Mouse (Mus musculus): ENCODE data around the gene Polr3gl. TPM values are rescaled to one million over a fixed set of nuclear protein-coding genes. Genes with fewer than 3 reads are reported as not detected.

Polr3gl gene
- polyA plus RNA-seq (2015; fragmentation: Nextera tagmentation; extraction: Ambion mirVana): 38.7 and 43.1 TPM in 2 replicates

- WGBS: under 1% methylated on average over 38 of the region's 38 CpGs
- H3K4me1 ChIP-seq (replicated peaks; ENCODE audit: control insufficient read depth, insufficient read depth, low read length): peaks cover 44% of the 10 kb centered on the region
Observed at GRCm38 (mm10) chr3:96593790-96594560, at the start of gene Polr3gl. Gene Polr3gl, minus strand, starts transcription at chr3:96594181.

GRCm38 (mm10) chr3:96639219-96639618, 45.2 kb upstream of the Polr3gl start:
- no peaks in the 10 kb centered on the region for H3K27me3 ChIP-seq (replicated peaks; ENCODE audit: control insufficient read depth, insufficient read depth, low read length)
- peaks cover 20% of the 10 kb centered on the region for H3K4me1 ChIP-seq (replicated peaks; ENCODE audit: control insufficient read depth, insufficient read depth, low read length)
- no peak overlapping the region for H3K4me2 ChIP-seq (ENCODE audit: low read length)
- no peak overlapping the region for H3K4me3 ChIP-seq (replicated peaks; ENCODE audit: low read length)
- no peak overlapping the region for H3K9ac ChIP-seq (replicated peaks; ENCODE audit: low read depth, low read length)
- H3K9me3 ChIP-seq (ENCODE audit: control insufficient read depth, low read length): no peaks in the 10 kb centered on the region
- peaks cover 13% of the 10 kb centered on the region for H3K36me3 ChIP-seq (ENCODE audit: control insufficient read depth, insufficient read depth)
- H3K27ac ChIP-seq (ENCODE audit: low read length): no peak overlapping the region
- 62% methylated on average over 1 of the region's 1 CpGs for whole genome bisulfite sequencing
- ATAC-seq: no peak

More at GRCm38 (mm10) chr3:96593790-96594560, at the start of gene Polr3gl:
- H3K4me3 ChIP-seq (replicated peaks; ENCODE audit: low read length): peak within 1 kb of the TSS; percentile 64
- peak within 1 kb of the TSS; percentile 72 for H3K4me2 ChIP-seq (ENCODE audit: low read length)
- peak within 1 kb of the TSS; percentile 70 for H3K9ac ChIP-seq (replicated peaks; ENCODE audit: low read depth, low read length)
- H3K27ac ChIP-seq (ENCODE audit: low read length): peak within 1 kb of the TSS; percentile 75
- H3K27me3 ChIP-seq (replicated peaks; ENCODE audit: control insufficient read depth, insufficient read depth, low read length): no peaks in the 10 kb centered on the region
- ATAC-seq: peak; percentile 88
- H3K9me3 ChIP-seq (ENCODE audit: control insufficient read depth, low read length): no peaks in the 10 kb centered on the region
- H3K36me3 ChIP-seq (ENCODE audit: control insufficient read depth, insufficient read depth): no peaks in the 10 kb centered on the region

- no peak overlapping the region for H3K27ac ChIP-seq (ENCODE audit: low read length)
- ATAC-seq: no peak
- peaks cover 21% of the 10 kb centered on the region for H3K4me1 ChIP-seq (replicated peaks; ENCODE audit: control insufficient read depth, insufficient read depth, low read length)
- no peaks in the 10 kb centered on the region for H3K9me3 ChIP-seq (ENCODE audit: control insufficient read depth, low read length)
- 68% methylated on average over 11 of the region's 11 CpGs for WGBS
- peak overlapping the region; percentile 64 for H3K4me2 ChIP-seq (ENCODE audit: low read length)
- H3K27me3 ChIP-seq (replicated peaks; ENCODE audit: control insufficient read depth, insufficient read depth, low read length): no peaks in the 10 kb centered on the region
- no peak overlapping the region for H3K9ac ChIP-seq (replicated peaks; ENCODE audit: low read depth, low read length)
- peaks cover 14% of the 10 kb centered on the region for H3K36me3 ChIP-seq (ENCODE audit: control insufficient read depth, insufficient read depth)
- peak overlapping the region; percentile 71 for H3K4me3 ChIP-seq (replicated peaks; ENCODE audit: low read length)
Observed at GRCm38 (mm10) chr3:96636448-96636847, 42.5 kb upstream of the Polr3gl start.

- Histone ChIP-seq H3K9me3 (ENCODE audit: control insufficient read depth, low read length) (no peaks in the 10 kb centered on the region), H3K36me3 (ENCODE audit: control insufficient read depth, insufficient read depth) (peaks cover 14% of the 10 kb centered on the region), H3K27ac (ENCODE audit: low read length) (peak overlapping the region; percentile 90; the same call in 1 of the 2 replicates), H3K4me2 (ENCODE audit: low read length) (peak overlapping the region; percentile 64), H3K9ac (replicated peaks; ENCODE audit: low read depth, low read length) (peak overlapping the region; percentile 90), H3K4me1 (replicated peaks; ENCODE audit: control insufficient read depth, insufficient read depth, low read length) (peaks cover 26% of the 10 kb centered on the region), H3K27me3 (replicated peaks; ENCODE audit: control insufficient read depth, insufficient read depth, low read length) (no peaks in the 10 kb centered on the region), H3K4me3 (replicated peaks; ENCODE audit: low read length) (peak overlapping the region; percentile 71)
- WGBS: 9% methylated on average over 15 of the region's 15 CpGs
- ATAC-seq: no peak
Observed at GRCm38 (mm10) chr3:96635906-96636305, 41.9 kb upstream of the Polr3gl start.

GRCm38 (mm10) chr3:96634928-96635879, 41.2 kb upstream of the Polr3gl start, which contains the start of the genes Pex11b and Gm42957:
Gene Pex11b, plus strand, starts transcription at chr3:96635376.
Gene Gm42957, plus strand, starts transcription at chr3:96635474.
- H3K4me3 ChIP-seq (replicated peaks; ENCODE audit: low read length): peak within 1 kb of the TSS; percentile 71
- no peaks in the 10 kb centered on the region for H3K9me3 ChIP-seq (ENCODE audit: control insufficient read depth, low read length)
- peak within 1 kb of the TSS; percentile 90 for H3K27ac ChIP-seq (ENCODE audit: low read length)
- H3K9ac ChIP-seq (replicated peaks; ENCODE audit: low read depth, low read length): peak within 1 kb of the TSS; percentile 90
- 2% methylated on average over 55 of the region's 60 CpGs for WGBS
- peaks cover 13% of the 10 kb centered on the region for H3K36me3 ChIP-seq (ENCODE audit: control insufficient read depth, insufficient read depth)
- peak within 1 kb of the TSS; percentile 64 for H3K4me2 ChIP-seq (ENCODE audit: low read length)
- H3K4me1 ChIP-seq (replicated peaks; ENCODE audit: control insufficient read depth, insufficient read depth, low read length): peaks cover 30% of the 10 kb centered on the region
- no peaks in the 10 kb centered on the region for H3K27me3 ChIP-seq (replicated peaks; ENCODE audit: control insufficient read depth, insufficient read depth, low read length)
- ATAC-seq: peak; percentile 93

GRCm38 (mm10) chr3:96634015-96634414, 40.0 kb upstream of the Polr3gl start:
- no peak overlapping the region for H3K27ac ChIP-seq (ENCODE audit: low read length)
- H3K9me3 ChIP-seq (ENCODE audit: control insufficient read depth, low read length): no peaks in the 10 kb centered on the region
- WGBS: 57% methylated on average over 1 of the region's 1 CpGs

GRCm38 (mm10) chr3:96632058-96632457, 38.1 kb upstream of the Polr3gl start:
- Histone ChIP-seq H3K36me3 (ENCODE audit: control insufficient read depth, insufficient read depth) (peaks cover 2% of the 10 kb centered on the region; the same call in 1 of the 2 replicates), H3K27me3 (replicated peaks; ENCODE audit: control insufficient read depth, insufficient read depth, low read length) (no peaks in the 10 kb centered on the region), H3K9ac (replicated peaks; ENCODE audit: low read depth, low read length) (no peak overlapping the region), H3K4me3 (replicated peaks; ENCODE audit: low read length) (no peak overlapping the region), H3K4me1 (replicated peaks; ENCODE audit: control insufficient read depth, insufficient read depth, low read length) (peaks cover 32% of the 10 kb centered on the region), H3K27ac (ENCODE audit: low read length) (no peak overlapping the region), H3K9me3 (ENCODE audit: control insufficient read depth, low read length) (no peaks in the 10 kb centered on the region), H3K4me2 (ENCODE audit: low read length) (no peak overlapping the region)
- no peak for ATAC-seq

More at GRCm38 (mm10) chr3:96634015-96634414, 40.0 kb upstream of the Polr3gl start:
- ATAC-seq: no peak
- Histone ChIP-seq H3K36me3 (ENCODE audit: control insufficient read depth, insufficient read depth) (peaks cover 11% of the 10 kb centered on the region), H3K4me2 (ENCODE audit: low read length) (no peak overlapping the region), H3K4me1 (replicated peaks; ENCODE audit: control insufficient read depth, insufficient read depth, low read length) (peaks cover 31% of the 10 kb centered on the region), H3K4me3 (replicated peaks; ENCODE audit: low read length) (no peak overlapping the region), H3K9ac (replicated peaks; ENCODE audit: low read depth, low read length) (no peak overlapping the region), H3K27me3 (replicated peaks; ENCODE audit: control insufficient read depth, insufficient read depth, low read length) (no peaks in the 10 kb centered on the region)

GRCm38 (mm10) chr3:96629729-96630600, 36.0 kb upstream of the Polr3gl start, which contains the start of gene Rbm8a:
Gene Rbm8a, plus strand, starts transcription at chr3:96629933.
- Histone ChIP-seq H3K9ac (replicated peaks; ENCODE audit: low read depth, low read length) (peak within 1 kb of the TSS; percentile 79), H3K4me2 (ENCODE audit: low read length) (peak within 1 kb of the TSS; percentile 76), H3K4me3 (replicated peaks; ENCODE audit: low read length) (peak within 1 kb of the TSS; percentile 75), H3K27ac (ENCODE audit: low read length) (peak within 1 kb of the TSS; percentile 81), H3K36me3 (ENCODE audit: control insufficient read depth, insufficient read depth) (peaks cover 4% of the 10 kb centered on the region; the same call in 1 of the 2 replicates), H3K27me3 (replicated peaks; ENCODE audit: control insufficient read depth, insufficient read depth, low read length) (no peaks in the 10 kb centered on the region), H3K9me3 (ENCODE audit: control insufficient read depth, low read length) (no peaks in the 10 kb centered on the region), H3K4me1 (replicated peaks; ENCODE audit: control insufficient read depth, insufficient read depth, low read length) (peaks cover 18% of the 10 kb centered on the region)
- peak; percentile 94 for ATAC-seq
- under 1% methylated on average over 48 of the region's 48 CpGs for WGBS
